Mouse (Mus musculus) layer of hippocampus, postnatal 14 days (tissue): ENCODE measurements around the gene Uroc1. TPM values are rescaled to one million over a fixed set of nuclear protein-coding genes. Genes with fewer than 3 reads are reported as not detected.

Experiments
- total RNA-seq, 2 experiments: library from RNA; stranded (reverse); gene quantifications; 2 replicates each; pipeline ENCODE4 v1.2.3; 2021

Gene Uroc1
- total RNA-seq, 2 experiments from 2014 or later: not detected

Other genes starting within 250 kb of the Uroc1 start
- gene Vmn1r50, start 231.9 kb upstream of the Uroc1 start, total RNA-seq: not detected
- gene Vmn1r51, start 210.7 kb upstream of the Uroc1 start, total RNA-seq: not detected
- gene Vmn1r52, start 158.5 kb upstream of the Uroc1 start, total RNA-seq: not detected
- gene V1ra8, start 130.5 kb upstream of the Uroc1 start, total RNA-seq: not detected
- gene Vmn1r53, start 108.8 kb upstream of the Uroc1 start, total RNA-seq: not detected
- gene Vmn1r54, start 87.0 kb upstream of the Uroc1 start, total RNA-seq: not detected
- not detected for gene BC048671, start 32.1 kb upstream of the Uroc1 start, total RNA-seq
- gene Chst13, start 8.1 kb upstream of the Uroc1 start, total RNA-seq: not detected
- gene Zxdc, start 36.2 kb downstream of the Uroc1 start, total RNA-seq: 10 to 100 TPM; 25.2 to 29.8 TPM
- gene Cfap100, start 95.5 kb downstream of the Uroc1 start, total RNA-seq: 10 to 100 TPM in 1 of 2 experiments, 1 to 10 TPM in 1; 9.8 to 10.4 TPM
- gene Klf15, start 129.3 kb downstream of the Uroc1 start, total RNA-seq: 10 to 100 TPM; 25.5 to 28.5 TPM
- 10 to 100 TPM; 42.9 to 45.0 TPM for gene Aldh1l1, start 153.1 kb downstream of the Uroc1 start, total RNA-seq